Mouse (Mus musculus) mouse embryonic stem cell (cell line): ENCODE results near the gene Fhad1.

Experiments used
- in situ Hi-C, 2 experiments: fragments of 300-500 bp; cut with MboI; formaldehyde crosslinking; loops; 1 replicate in 1 of 2; 3 replicates in 1 of 2; pipeline ENCODE4 v1.14.3; 2019 to 2020; ENCODE audit warnings: low sequenced_read_pairs in 2 of 2, low pct_unique_long_range_greater_than_20kb in 1 of 2, mixed read lengths in 1 of 2; ENCODE audit not compliant: unreplicated experiment in 1 of 2

Fhad1 gene

DNA sequence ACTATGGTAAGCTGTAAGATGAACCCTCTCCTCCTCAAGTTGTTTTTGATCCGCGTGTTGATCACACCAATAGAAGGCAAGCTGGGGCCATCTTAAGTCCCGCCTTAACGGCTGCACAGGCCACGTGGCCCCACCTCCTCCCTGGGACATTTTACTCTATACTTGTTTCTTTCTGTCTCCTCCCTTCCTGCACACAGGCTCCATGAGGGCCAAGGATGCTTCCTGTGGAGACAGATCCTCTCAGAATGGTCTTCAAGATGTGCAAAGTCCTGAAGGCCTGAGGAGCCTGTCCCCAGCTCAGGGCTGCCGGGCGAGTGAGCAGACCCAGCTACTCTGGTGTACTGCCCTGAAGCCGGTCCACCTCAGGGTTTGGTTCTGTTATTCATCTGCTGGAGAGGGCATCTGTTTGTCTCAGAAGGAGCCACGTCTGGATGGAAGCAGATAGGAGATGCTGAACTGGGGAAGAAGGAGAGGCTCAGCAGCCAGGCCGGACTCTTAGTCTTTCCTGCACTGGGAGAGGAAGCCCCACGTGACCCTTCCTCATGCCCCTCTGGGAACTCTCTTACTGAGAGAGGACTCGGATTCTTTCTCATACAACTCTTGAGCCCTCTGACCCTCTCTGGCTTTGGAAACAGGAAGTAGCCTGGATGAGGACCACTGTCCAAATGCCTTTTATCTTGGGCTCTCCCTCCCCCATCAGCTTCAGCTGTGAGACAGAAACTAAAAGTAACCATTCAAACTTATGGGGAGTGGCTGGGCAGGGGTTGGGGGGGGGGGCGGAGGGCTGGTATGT is 101.5 kb downstream of the Fhad1 start:
- in situ Hi-C loops: no loop called here

DNA sequence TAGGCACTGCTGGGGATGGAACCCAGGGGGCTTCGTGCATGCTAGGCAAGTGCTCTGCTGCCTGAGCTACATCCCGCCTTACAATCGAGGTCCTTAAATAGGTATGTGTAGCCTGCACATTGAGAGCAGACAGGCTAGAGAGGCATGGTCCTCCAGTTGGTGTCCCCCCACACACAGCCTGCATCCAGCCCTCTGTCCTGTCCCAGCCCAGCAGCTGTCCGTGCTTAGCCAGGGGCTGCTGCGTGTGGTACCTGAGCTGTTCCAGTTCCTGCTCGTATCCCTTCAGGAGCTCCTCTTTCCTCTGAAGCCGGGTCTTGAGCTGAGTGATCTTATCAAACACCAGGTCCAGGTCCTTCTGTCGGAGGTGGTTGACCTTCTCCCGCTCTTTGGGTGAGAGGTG is 110.2 kb downstream of the Fhad1 start:
- in situ Hi-C loops: no loop called here

DNA sequence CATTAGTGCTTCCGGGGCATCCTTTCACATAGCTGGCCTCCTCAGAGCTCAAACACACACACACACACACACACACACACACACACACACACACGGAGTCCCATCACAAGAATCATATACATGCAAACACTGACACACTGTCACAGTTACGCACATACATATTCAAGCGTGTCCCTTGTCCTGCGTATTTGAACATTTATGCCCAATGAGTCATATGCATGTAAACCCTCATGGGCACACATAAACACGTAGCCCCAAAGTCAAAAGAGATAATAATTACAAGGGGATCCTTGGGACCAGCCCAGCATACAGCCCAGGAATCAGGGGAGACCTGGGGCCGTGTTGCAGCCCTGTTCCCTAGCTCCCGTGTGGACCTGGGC is 112.4 kb downstream of the Fhad1 start:
- in situ Hi-C loops: no loop called here

DNA sequence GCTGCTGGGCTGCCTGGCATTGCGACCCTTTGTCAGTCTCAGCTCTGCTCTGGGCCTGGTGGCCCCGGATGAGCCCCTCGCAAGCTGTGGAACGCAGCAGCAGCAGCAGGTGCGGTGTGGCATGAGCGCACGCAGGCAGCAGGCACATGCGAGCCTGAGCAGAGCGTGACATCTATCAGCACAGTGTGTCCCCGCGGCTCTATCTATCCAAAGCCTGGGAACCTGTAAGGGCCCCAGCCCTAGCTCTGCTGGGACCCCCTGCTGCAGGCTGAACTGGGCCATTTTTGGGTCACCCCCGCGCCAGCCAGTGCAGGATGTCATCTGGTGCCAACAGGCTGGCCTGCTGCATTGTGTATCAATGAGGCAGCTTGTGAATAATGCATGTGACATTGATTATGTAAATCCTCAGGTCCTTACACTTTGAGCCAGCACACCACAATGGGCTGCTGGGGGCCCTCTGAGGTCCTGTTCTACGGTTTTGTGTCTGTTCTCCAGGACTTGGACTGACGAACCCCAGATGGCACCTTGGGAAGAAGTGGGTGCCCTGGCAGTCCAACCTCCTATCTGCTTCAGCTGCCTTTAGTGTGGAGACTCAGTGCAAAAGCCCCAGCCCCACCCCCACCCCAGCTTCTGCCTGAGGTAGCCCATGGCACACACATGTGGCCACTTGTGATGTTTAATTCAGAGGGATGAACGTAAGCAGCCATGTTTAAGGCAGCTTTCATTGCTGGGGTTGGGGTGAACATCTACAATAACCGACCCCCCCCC is 113.0 kb downstream of the Fhad1 start:
- in situ Hi-C loops: no loop called here

DNA sequence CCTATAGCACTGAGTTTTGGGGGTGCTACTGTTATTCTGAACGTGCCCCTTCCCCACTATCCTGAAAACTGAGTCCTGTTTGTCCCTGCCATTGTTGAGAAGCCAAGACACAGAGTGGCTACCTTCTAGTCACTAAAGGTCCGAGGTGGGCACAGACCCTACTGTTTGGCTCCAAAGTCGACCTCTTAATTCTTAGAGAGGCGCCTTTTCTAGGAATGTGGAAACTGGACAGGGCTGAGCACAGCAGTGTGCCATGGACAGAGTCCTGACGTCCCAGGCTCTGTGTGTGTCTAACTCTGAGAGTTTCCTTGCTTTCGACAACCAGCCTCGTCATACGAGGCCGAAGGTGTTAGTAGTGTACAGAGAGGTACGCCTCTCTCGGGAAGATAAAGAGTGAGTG is 114.5 kb downstream of the Fhad1 start:
- in situ Hi-C loops: no loop called here

GRCm38 (mm10) chr4:141899936-141900335 is 114.9 kb downstream of the Fhad1 start:
- in situ Hi-C loops: no loop called here

GRCm38 (mm10) chr4:141898905-141899304 is 116.0 kb downstream of the Fhad1 start:
- in situ Hi-C loops: no loop called here

DNA sequence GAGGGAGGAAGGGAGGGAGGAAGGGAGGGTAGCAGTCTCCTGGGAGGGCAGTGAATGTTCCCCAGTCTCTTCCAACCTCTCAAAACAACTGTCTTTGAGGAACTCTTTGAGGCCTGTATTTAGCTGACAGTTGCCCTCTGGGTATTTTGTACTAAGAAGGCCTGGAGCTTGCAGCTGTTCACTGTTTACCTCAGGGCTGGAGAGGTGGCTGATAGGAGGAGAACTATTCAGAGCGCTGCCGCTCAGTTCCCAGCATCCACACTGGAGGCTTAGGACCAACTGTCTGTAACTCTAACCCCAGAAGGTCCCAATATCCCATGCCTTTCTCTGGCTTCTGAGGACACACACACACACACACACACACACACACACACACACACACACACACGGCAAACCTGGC is 117.0 kb downstream of the Fhad1 start:
- in situ Hi-C loops: no loop called here

DNA sequence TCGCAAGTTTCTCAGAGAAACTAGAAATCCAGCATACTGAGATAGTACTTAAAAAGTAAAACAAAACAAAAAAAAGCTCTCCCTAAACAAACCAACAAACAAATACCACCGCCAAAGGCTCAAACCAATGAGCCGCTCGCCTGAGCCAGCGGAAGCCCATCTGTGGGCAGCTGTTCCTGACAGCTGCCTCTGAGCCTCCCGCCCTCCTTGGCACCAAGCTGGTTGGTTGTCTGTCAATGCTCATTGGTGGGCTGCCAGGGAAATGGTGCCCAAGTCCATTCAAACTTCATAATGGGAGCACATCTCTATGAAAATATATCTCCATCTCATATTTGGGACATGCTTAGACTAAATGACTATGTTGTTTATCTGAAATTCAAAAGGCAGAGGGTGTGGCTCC is 117.7 kb downstream of the Fhad1 start:
- in situ Hi-C loops: no loop called here

GRCm38 (mm10) chr4:141895772-141896171 is 119.1 kb downstream of the Fhad1 start:
- in situ Hi-C loops: no loop called here

DNA sequence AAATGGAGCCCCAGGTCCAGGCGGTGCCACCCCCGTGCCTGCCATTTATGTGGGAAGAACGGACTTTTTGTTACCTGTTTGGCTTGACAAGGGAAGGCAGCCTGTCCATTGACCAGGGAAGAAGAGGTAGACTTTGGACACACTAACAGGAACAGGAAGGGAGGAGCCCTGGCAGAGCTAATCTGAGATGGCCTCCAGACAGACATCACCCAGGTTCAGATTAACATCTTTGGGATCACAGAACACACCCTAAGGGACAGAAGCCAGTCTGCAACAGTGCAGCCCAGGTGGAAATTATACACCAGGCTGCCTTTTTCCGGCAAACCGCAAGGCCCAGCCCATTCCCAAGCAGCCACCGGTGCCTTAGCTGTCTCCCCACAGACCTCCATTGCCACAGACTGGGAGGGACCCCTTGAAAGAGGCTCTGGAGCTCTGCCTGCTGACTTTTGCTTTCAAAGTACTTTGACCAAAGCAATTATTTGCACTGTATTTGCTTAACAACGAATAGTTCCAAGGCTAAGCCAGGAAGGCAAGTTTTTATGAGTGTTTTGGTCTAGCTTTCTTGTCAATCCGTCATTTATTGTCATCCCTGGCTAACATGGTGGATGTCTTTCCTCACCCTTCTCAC is 121.6 kb downstream of the Fhad1 start:
- in situ Hi-C loops: no loop called here

- in situ Hi-C loops: no loop called here
These were observed 128.4 kb downstream of the Fhad1 start for GRCm38 (mm10) chr4:141886385-141886968.

- in situ Hi-C loops: no loop called here
These were observed 129.4 kb downstream of the Fhad1 start for GRCm38 (mm10) chr4:141885451-141885850.

GRCm38 (mm10) chr4:141882858-141883257 is 132.0 kb downstream of the Fhad1 start:
- in situ Hi-C loops: no loop called here

DNA sequence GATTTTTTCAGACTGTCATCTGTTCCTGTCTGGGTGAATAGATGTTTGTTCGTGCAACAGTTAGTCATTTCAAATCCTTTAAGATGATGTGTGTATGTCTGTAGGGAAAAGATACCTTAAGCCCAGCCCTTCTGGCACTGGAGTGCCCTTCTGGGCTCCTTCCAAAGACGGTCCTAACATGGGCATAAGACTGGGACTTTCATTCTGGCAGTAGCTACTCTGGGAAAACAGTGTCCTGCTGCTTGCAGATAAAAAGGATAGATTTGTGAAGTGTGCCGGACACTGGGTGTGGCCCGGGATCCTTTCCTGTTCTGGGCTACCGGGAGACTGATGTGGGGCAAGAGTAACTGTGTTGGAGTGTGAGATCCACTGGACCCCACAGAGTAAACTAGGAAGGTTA is 132.9 kb downstream of the Fhad1 start:
- in situ Hi-C loops: no loop called here

- in situ Hi-C loops: no loop called here
These were observed 133.5 kb downstream of the Fhad1 start for GRCm38 (mm10) chr4:141881289-141881914.

DNA sequence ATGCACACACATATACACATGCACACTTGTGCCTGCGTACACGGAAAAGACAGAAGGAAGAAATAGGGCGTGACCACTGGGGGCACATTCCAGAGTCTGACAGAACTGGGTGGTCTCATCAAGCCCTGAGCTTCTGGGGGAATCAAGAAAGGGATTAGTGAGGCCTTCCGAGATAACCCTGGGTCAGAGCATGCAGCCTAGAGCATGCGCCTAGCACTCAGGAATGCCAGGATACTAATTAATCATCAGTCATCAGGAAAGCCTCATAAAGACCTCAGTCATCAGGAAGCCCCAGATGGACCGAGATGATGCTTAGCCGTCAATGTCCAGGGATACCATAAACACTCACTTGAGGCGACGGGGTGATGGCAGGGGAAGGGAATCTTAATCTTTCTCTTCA is 135.0 kb downstream of the Fhad1 start:
- in situ Hi-C loops: no loop called here

- in situ Hi-C loops: no loop called here
These were observed 135.8 kb downstream of the Fhad1 start for GRCm38 (mm10) chr4:141879074-141879473.

DNA sequence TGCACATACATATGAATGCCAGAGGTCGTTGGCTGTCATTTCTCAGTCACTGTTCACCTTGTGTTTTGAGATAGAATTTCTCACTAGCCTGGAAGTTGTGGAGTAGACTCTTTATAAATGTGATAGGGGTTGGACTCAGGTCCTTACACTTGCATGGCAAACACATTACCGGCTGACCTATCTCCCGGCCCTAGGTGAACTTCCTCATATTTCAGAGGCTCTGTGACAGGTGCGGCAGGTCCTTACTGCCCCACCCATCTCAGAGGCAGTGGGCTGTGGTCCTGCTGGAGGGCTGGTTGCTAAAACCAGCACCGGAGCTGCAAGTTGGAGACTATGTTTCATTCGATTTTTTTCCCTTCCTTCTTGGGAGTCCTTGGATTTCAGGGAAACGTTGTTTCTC is 136.3 kb downstream of the Fhad1 start:
- in situ Hi-C loops: no loop called here
